Mouse (Mus musculus) CH12.LX (cell line): Measurements from ENCODE around the gene Pus10.

Experiments
- CTCF ChIP-seq, 2 experiments: IDR thresholded peaks in 1 of 2; conservative IDR thresholded peaks in 1 of 2; 2 replicates each; pipeline ENCODE4 v1.5.1; 2011 to 2012; ENCODE audit warnings: low read depth in 2 of 2, low read length in 2 of 2, improper control_type of control experiment in 1 of 2, inconsistent platforms in 1 of 2, mild to moderate bottlenecking in 1 of 2, moderate library complexity in 1 of 2
- GABPA ChIP-seq: IDR thresholded peaks from 2 replicates; pipeline ENCODE4 v1.6.1; 2012; ENCODE audit warnings: low read depth, low read length, improper control_type of control experiment, inconsistent platforms; ENCODE audit not compliant: insufficient replicate concordance
- IRF4 ChIP-seq: IDR thresholded peaks from 2 replicates; pipeline ENCODE4 v1.6.1; 2014; ENCODE audit warnings: low read depth, mild to moderate bottlenecking, inconsistent platforms, low read length, improper control_type of control experiment
- KAT2A ChIP-seq: IDR thresholded peaks from 2 replicates; pipeline ENCODE4 v1.6.1; 2012; ENCODE audit warnings: low read length, improper control_type of control experiment, inconsistent platforms; ENCODE audit not compliant: insufficient replicate concordance

GRCm38 (mm10) chr11:23741386-23741785, 75.9 kb downstream of the Pus10 start:
- TF ChIP-seq IRF4 (no peak), CTCF (conservative IDR thresholded peaks at IDR 0.05 in 1 of 2, IDR thresholded peaks at IDR 0.05 in 1 of 2; ENCODE audit: low read depth in 2 of 2, low read length in 2 of 2) (no peak), KAT2A (no peak), GABPA (no peak)
